Mouse (Mus musculus) myocyte (in vitro differentiated cells): Measurements from ENCODE around the gene Utp20. TPM values are rescaled to one million over a fixed set of nuclear protein-coding genes. Genes with fewer than 3 reads are reported as not detected.

Source experiments
- H3K27me3 ChIP-seq: one replicate; pipeline ENCODE4 v1.6.1; 2011; ENCODE audit not compliant: control insufficient read depth, insufficient read depth, insufficient read length
- H3K36me3 ChIP-seq: one replicate; pipeline ENCODE4 v1.6.1; 2011; ENCODE audit not compliant: control insufficient read depth, insufficient read depth
- H3K4me2 ChIP-seq: one replicate; pipeline ENCODE4 v1.6.1; 2011; ENCODE audit warnings: low read depth, control low read depth
- H3K4me3 ChIP-seq: one replicate; pipeline ENCODE4 v1.5.1; 2011; ENCODE audit warnings: mild to moderate bottlenecking, control low read depth, moderate library complexity
- H3K79me2 ChIP-seq: one replicate; pipeline ENCODE4 v1.6.1; 2011; ENCODE audit not compliant: control insufficient read depth, insufficient read depth
- H3ac ChIP-seq: one replicate; pipeline ENCODE4 v1.6.1; 2011; ENCODE audit not compliant: control insufficient read depth, insufficient read length
- CEBPB ChIP-seq: IDR thresholded peaks from 2 replicates; pipeline ENCODE4 v1.6.1; 2011; ENCODE audit warnings: mild to moderate bottlenecking, moderate library complexity; ENCODE audit not compliant: poor library complexity, insufficient read depth, severe bottlenecking
- E2F4 ChIP-seq: IDR thresholded peaks from one replicate; pipeline ENCODE4 v1.6.1; 2011; ENCODE audit warnings: mild to moderate bottlenecking, control low read depth, moderate library complexity; ENCODE audit not compliant: insufficient read depth
- MAX ChIP-seq: IDR thresholded peaks from one replicate; pipeline ENCODE4 v1.6.1; 2011; ENCODE audit warnings: low read depth, mild to moderate bottlenecking, control low read depth
- MYOD1 ChIP-seq, 3 experiments: IDR thresholded peaks; one replicate each; pipeline ENCODE4 v1.6.1; 2011; ENCODE audit warnings: control low read depth in 2 of 3, low read depth in 2 of 3, mild to moderate bottlenecking in 2 of 3, moderate library complexity in 1 of 3; ENCODE audit not compliant: insufficient read length in 2 of 3, control insufficient read depth in 1 of 3
- MYOG ChIP-seq, 3 experiments: IDR thresholded peaks; one replicate each; pipeline ENCODE4 v1.6.1; 2011; ENCODE audit warnings: control low read depth in 2 of 3, low read depth in 2 of 3, mild to moderate bottlenecking in 2 of 3; ENCODE audit not compliant: insufficient read length in 2 of 3, control insufficient read depth in 1 of 3, insufficient read depth in 1 of 3
- POLR2A ChIP-seq: IDR thresholded peaks from one replicate; pipeline ENCODE4 v1.6.1; 2011; ENCODE audit warnings: low read depth, mild to moderate bottlenecking, control low read depth, moderate library complexity; ENCODE audit not compliant: insufficient read length
- POLR2AphosphoS2 ChIP-seq: IDR thresholded peaks from one replicate; pipeline ENCODE4 v1.6.1; 2011; ENCODE audit warnings: low read depth, control low read depth; ENCODE audit not compliant: insufficient read length
- REST ChIP-seq: IDR thresholded peaks from one replicate; pipeline ENCODE4 v1.6.1; 2011; ENCODE audit warnings: mild to moderate bottlenecking, control low read depth, moderate library complexity; ENCODE audit not compliant: insufficient read depth, insufficient read length
- SRF ChIP-seq: IDR thresholded peaks from one replicate; pipeline ENCODE4 v1.6.1; 2011; ENCODE audit warnings: low read depth; ENCODE audit not compliant: control insufficient read depth, insufficient read length
- TCF12 ChIP-seq: IDR thresholded peaks from one replicate; pipeline ENCODE4 v1.6.1; 2011; ENCODE audit warnings: mild to moderate bottlenecking, control low read depth; ENCODE audit not compliant: poor library complexity, insufficient read depth, severe bottlenecking
- TCF3 ChIP-seq: IDR thresholded peaks from one replicate; pipeline ENCODE4 v1.6.1; 2011; ENCODE audit warnings: low read depth, control low read depth; ENCODE audit not compliant: insufficient read length
- USF1 ChIP-seq: IDR thresholded peaks from one replicate; pipeline ENCODE4 v1.6.1; 2011; ENCODE audit warnings: low read depth, mild to moderate bottlenecking, control low read depth, moderate library complexity
- polyA plus RNA-seq: library from polyadenylated mRNA; unstranded; fragments of >200 nt; fragmentation: generic; extraction: Trizol; gene quantifications from one replicate; pipeline ENCODE4 v1.2.1, GENCODE M21; 2012; ENCODE audit warnings: missing spikeins

Utp20 gene
- polyA plus RNA-seq, 1 experiment: 11.5 TPM

- H3K4me3 ChIP-seq: no peak overlapping the region
- H3K27me3 ChIP-seq: no peaks in the 10 kb centered on the region
- no peaks in the 10 kb centered on the region for H3K79me2 ChIP-seq
Observed at GRCm38 (mm10) chr10:88861416-88861815, 34.8 kb upstream of the Utp20 start.

GRCm38 (mm10) chr10:88860911-88861310 lies 34.3 kb upstream of the Utp20 start:
- no peak overlapping the region for H3K4me2 ChIP-seq
- H3K36me3 ChIP-seq: no peaks in the 10 kb centered on the region
- H3K79me2 ChIP-seq: no peaks in the 10 kb centered on the region
- no peak overlapping the region for H3K4me3 ChIP-seq
- no peak overlapping the region for H3ac ChIP-seq
- TF ChIP-seq REST (no peak), CEBPB (no peak), TCF3 (no peak), MYOD1 (IDR thresholded peaks at IDR 0.05; ENCODE audit: control insufficient read depth in 1 of 3, insufficient read length in 2 of 3, low read depth in 2 of 3) (no peak), MYOG (IDR thresholded peaks at IDR 0.05; ENCODE audit: control insufficient read depth in 1 of 3, insufficient read depth in 1 of 3, insufficient read length in 2 of 3, low read depth in 2 of 3) (no peak), E2F4 (no peak), POLR2AphosphoS2 (no peak), USF1 (no peak), TCF12 (no peak), SRF (no peak), MAX (no peak), POLR2A (no peak)
- no peaks in the 10 kb centered on the region for H3K27me3 ChIP-seq

More at GRCm38 (mm10) chr10:88861416-88861815, 34.8 kb upstream of the Utp20 start:
- Histone ChIP-seq H3K36me3 (no peaks in the 10 kb centered on the region), H3ac (no peak overlapping the region), H3K4me2 (no peak overlapping the region)
- TF ChIP-seq REST (no peak), MYOG (IDR thresholded peaks at IDR 0.05; ENCODE audit: control insufficient read depth in 1 of 3, insufficient read depth in 1 of 3, insufficient read length in 2 of 3, low read depth in 2 of 3) (no peak), POLR2A (no peak), SRF (no peak), CEBPB (no peak), MAX (no peak), USF1 (no peak), TCF3 (no peak)

- Histone ChIP-seq H3K4me2 (no peak overlapping the region), H3K36me3 (no peaks in the 10 kb centered on the region), H3ac (no peak overlapping the region), H3K27me3 (no peaks in the 10 kb centered on the region), H3K79me2 (no peaks in the 10 kb centered on the region), H3K4me3 (no peak overlapping the region)
- no peak for TF ChIP-seq SRF
Observed at GRCm38 (mm10) chr10:88853326-88853725, 26.7 kb upstream of the Utp20 start.

- H3K79me2 ChIP-seq: no peaks in the 10 kb centered on the region
- H3K27me3 ChIP-seq: no peaks in the 10 kb centered on the region
- H3K4me3 ChIP-seq: no peak overlapping the region
- no peak overlapping the region for H3ac ChIP-seq
- no peaks in the 10 kb centered on the region for H3K36me3 ChIP-seq
- TF ChIP-seq REST (no peak), USF1 (no peak), POLR2A (no peak), TCF3 (no peak), SRF (no peak), CEBPB (no peak), MAX (no peak), TCF12 (no peak), E2F4 (no peak), MYOG (IDR thresholded peaks at IDR 0.05; ENCODE audit: control insufficient read depth in 1 of 3, insufficient read depth in 1 of 3, insufficient read length in 2 of 3, low read depth in 2 of 3) (no peak), POLR2AphosphoS2 (no peak), MYOD1 (IDR thresholded peaks at IDR 0.05; ENCODE audit: control insufficient read depth in 1 of 3, insufficient read length in 2 of 3, low read depth in 2 of 3) (no peak)
- no peak overlapping the region for H3K4me2 ChIP-seq
Observed at GRCm38 (mm10) chr10:88849976-88850375, 23.4 kb upstream of the Utp20 start.

GRCm38 (mm10) chr10:88848876-88849476 lies 22.4 kb upstream of the Utp20 start:
- Histone ChIP-seq H3K79me2 (no peaks in the 10 kb centered on the region), H3K36me3 (no peaks in the 10 kb centered on the region), H3K27me3 (no peaks in the 10 kb centered on the region), H3ac (no peak overlapping the region), H3K4me3 (no peak overlapping the region), H3K4me2 (no peak overlapping the region)
- no peak for TF ChIP-seq SRF
- TF ChIP-seq USF1: no peak
- TF ChIP-seq MAX: no peak
- TF ChIP-seq MYOG (IDR thresholded peaks at IDR 0.05; ENCODE audit: control insufficient read depth in 1 of 3, insufficient read depth in 1 of 3, insufficient read length in 2 of 3, low read depth in 2 of 3): no peak
- TF ChIP-seq CEBPB: no peak
- TF ChIP-seq E2F4: no peak
- no peak for TF ChIP-seq POLR2A
- no peak for TF ChIP-seq MYOD1 (IDR thresholded peaks at IDR 0.05; ENCODE audit: control insufficient read depth in 1 of 3, insufficient read length in 2 of 3, low read depth in 2 of 3)
- no peak for TF ChIP-seq REST
- TF ChIP-seq TCF3: no peak
- TF ChIP-seq TCF12: no peak
- no peak for TF ChIP-seq POLR2AphosphoS2
